ENCODE assay signal across 8 mouse cellular contexts in genomic region chr10:31465840-31466541, GRCm38 (mm10). TPM values are rescaled to one million over a fixed set of nuclear protein-coding genes. Genes with fewer than 3 reads are reported as not detected.
A peak's percentile ranks its signal among the peaks of the same experiment; 100 is the strongest.
DNase-seq lines count a peak whose midpoint lies in the region; ATAC-seq and TF ChIP-seq lines count a peak whose summit lies in the region.

No protein-coding gene starts in this region.

- H3K36me3 ChIP-seq in E14TG2a.4 (ENCODE audit: insufficient read depth, low read length), result no peaks in the 10 kb centered on the region
- no peaks in the 10 kb centered on the region for H3K36me3 ChIP-seq in hindbrain, postnatal 0 days (ENCODE audit: insufficient read depth, low read length)

- H3K4me1 ChIP-seq in E14TG2a.4 (replicated peaks; ENCODE audit: low read depth, low read length), result no peaks in the 10 kb centered on the region
- no peaks in the 10 kb centered on the region for H3K4me1 ChIP-seq in hindbrain, postnatal 0 days (ENCODE audit: insufficient read depth, low read length)

- H3K9me3 ChIP-seq in E14TG2a.4 (ENCODE audit: low read length), result no peaks in the 10 kb centered on the region
- no peaks in the 10 kb centered on the region for H3K9me3 ChIP-seq in hindbrain, postnatal 0 days (ENCODE audit: low read length)

- H3K27ac ChIP-seq in hindbrain, postnatal 0 days, result no peak overlapping the region

- peak; percentile 69; the same call in 1 of the 2 replicates for ATAC-seq in hindbrain, postnatal 0 days

- H3K27me3 ChIP-seq in E14TG2a.4 (ENCODE audit: insufficient read depth, low read length), result no peaks in the 10 kb centered on the region
- H3K27me3 ChIP-seq in hindbrain, postnatal 0 days (ENCODE audit: insufficient read depth, low read length), result no peaks in the 10 kb centered on the region

- TF ChIP-seq CTCF in E14TG2a.4 (conservative IDR thresholded peaks at IDR 0.05; ENCODE audit: low read length), result peak; percentile 52
- peak; percentile 87 for TF ChIP-seq CTCF in hindbrain, postnatal 0 days (IDR thresholded peaks at IDR 0.05; ENCODE audit: low read depth)

- H3K4me3 ChIP-seq in E14TG2a.4 (replicated peaks; ENCODE audit: low read length), result no peak overlapping the region
- H3K4me3 ChIP-seq in hindbrain, postnatal 0 days (ENCODE audit: low read length), result no peak overlapping the region

- DNase-seq in cerebellum, postnatal 14 days, result peak; percentile 34 to 51
- no peak for DNase-seq in cerebellum, adult 9-11 months
- peak; percentile 27 for DNase-seq in kidney, postnatal 14 days
- no peak for DNase-seq in kidney, postnatal 25 days
- DNase-seq in hindbrain, postnatal 0 days (ENCODE audit: low spot score), result peak; percentile 80
- no peak for DNase-seq in urinary bladder, postnatal 36 days (ENCODE audit: low spot score in 2 of 2)
- DNase-seq in gastrocnemius, postnatal 36 days, result no peak

- no peak overlapping the region for H3K9ac ChIP-seq in hindbrain, postnatal 0 days (replicated peaks; ENCODE audit: low read length)

- 71% methylated on average over 6 of the region's 6 CpGs for WGBS in hindbrain, postnatal 0 days

- intact Hi-C loops in gastrocnemius, postnatal 36 days (cut with DNase I), result no loop called here

- no peak overlapping the region for H3K4me2 ChIP-seq in hindbrain, postnatal 0 days (ENCODE audit: low read depth, low read length)

RNA-seq across cellular contexts. Expression of gene Tpd52l1, which starts 20.2 kb away (rescaled TPM):
- total RNA-seq in hindbrain, postnatal 0 days (2014; rRNA removed), result 12.9 and 24.4 TPM in 2 replicates
- polyA plus RNA-seq in hindbrain, postnatal 0 days (2015; fragmentation: Nextera tagmentation; extraction: Ambion mirVana), result 62.0 and 63.7 TPM in 2 replicates
- total RNA-seq in gastrocnemius, postnatal 36 days (2021), result 10 to 100 TPM; 15.8 to 23.2 TPM

Comparison
In these comparisons a context has a peak if more than half of its experiments do, and no peak if none do; other contexts are left out.
1. DNase-seq: peak in cerebellum, postnatal 14 days (2 of 2), kidney, postnatal 14 days (single experiment) and hindbrain, postnatal 0 days (single experiment); none in cerebellum, adult 9-11 months (single experiment), kidney, postnatal 25 days (0 of 2), urinary bladder, postnatal 36 days (0 of 2) and gastrocnemius, postnatal 36 days (0 of 2).